Mouse (Mus musculus) gastrocnemius, adult 8-10 months (tissue): ENCODE results near the gene Olfr1134. TPM values are rescaled to one million over a fixed set of nuclear protein-coding genes. Genes with fewer than 3 reads are reported as not detected.
"Not testable (repeated sequence)": the region's sequence is repeated elsewhere in the genome, so short reads cannot be mapped to it uniquely, and the experiment has no call there.

ENCODE experiments used
- DNase-seq, 2 experiments: peaks; one replicate each; pipeline ENCODE4 v3.0.0; 2022; ENCODE audit warnings: low spot score in 2 of 2
- total RNA-seq, 4 experiments: library from RNA; stranded (reverse); gene quantifications; 2 replicates each; pipeline ENCODE4 v1.2.4; 2022

Olfr1134 gene
- not detected for total RNA-seq

DNA sequence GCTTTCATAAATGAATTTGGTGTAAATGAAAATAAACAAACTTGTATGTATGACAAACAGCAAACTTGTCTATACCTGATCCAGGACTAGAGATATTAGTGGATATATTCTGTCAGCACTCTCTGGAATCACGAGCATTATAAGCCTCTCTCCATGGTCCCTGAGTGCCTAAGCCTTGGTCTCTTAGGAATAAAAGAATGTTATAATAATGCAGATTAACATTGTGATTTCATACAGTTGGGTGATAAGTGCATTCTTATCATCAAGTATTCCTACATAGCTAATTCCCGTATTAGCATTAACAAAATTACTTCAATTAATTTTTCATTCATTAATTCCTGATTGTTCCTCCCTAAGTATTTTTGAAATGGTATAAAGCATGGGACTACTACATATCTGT lies at the start of gene Olfr1134:
Gene Olfr1134, minus strand, starts transcription at position 101 of the 400 bp plus-strand sequence.
- no peak for DNase-seq

DNA sequence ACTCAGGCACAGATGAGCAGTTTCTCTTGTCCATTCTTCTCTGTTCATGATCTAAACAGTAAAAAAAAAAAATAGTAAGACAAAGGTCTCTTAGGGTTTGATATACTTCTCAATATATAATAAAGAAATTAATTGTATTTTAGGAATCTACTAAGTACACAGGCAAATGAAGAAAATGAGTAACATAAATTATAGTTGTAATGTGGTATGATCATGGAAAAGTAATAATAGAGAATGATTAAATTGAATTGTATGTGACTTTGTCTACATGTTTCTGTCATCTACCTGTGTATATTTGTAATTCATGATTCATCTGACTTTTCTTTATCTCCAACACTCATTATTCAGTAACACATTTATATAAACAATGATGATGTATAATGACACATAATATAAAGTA lies 35.6 kb upstream of the Olfr1134 start, which contains the start of gene Olfr1136:
Gene Olfr1136, minus strand, starts transcription at position 101 of the 400 bp plus-strand sequence.
- DNase-seq, result no peak

DNA sequence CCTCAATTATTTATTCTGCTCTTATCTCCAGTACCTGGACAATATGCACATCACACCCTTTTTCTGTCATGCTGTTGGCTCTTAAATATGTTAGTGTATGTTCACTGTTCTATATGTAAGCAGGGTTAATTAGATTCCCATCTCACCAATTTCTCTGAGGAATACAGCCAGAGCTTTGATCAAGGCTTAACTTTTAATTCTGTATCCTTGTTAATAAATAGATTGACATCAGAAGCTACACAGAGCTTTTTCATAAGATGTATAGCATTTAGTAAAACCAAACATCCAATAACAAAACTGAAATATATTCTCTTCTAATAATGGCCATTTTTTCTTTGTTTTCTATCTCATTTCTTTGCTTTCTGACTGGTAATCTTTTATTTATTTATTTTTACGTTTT lies 15.3 kb upstream of the Olfr1134 start, which contains the start of gene Olfr1135:
Gene Olfr1135, minus strand, starts transcription at position 101 of the 400 bp plus-strand sequence.
- no peak for DNase-seq

DNA sequence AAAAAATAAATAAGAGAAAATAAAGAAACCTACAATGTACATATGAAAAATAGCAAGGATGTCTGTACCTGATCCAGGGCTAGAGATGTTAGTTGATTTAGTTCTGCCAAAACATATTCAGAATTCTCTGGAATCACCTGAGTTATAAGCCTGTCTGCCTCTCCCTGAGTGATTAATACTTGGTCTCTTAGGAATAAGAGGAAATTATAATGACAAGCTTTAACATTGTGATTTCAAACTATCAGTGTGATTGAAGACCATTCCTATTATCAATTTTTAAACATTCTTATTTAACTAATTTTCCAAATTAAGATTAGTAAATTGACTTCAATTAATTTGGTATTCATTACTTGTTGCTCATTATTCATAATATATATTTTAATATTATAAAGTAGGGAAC lies 11.0 kb downstream of the Olfr1134 start, which contains the start of gene Olfr1133:
Gene Olfr1133, minus strand, starts transcription at position 101 of the 400 bp plus-strand sequence.
- no peak for DNase-seq

DNA sequence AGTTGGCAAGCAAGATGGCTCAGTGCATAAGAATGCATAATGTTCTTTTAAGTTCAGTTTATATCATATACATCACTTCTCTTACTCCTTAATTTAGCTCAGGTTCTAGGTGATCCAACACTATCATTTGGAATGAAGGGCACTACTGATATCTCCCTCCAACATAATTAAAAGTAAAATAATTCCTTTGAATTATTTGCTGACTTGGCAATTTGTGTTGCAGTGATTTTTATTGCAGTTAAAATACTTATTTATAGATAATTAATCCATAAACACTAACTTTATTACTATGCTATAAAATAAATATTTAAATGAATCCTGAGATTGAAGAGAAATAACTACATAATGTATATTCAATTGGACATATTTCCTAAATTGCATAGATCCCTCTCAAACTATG lies 15.8 kb downstream of the Olfr1134 start:
- DNase-seq, result no peak

DNA sequence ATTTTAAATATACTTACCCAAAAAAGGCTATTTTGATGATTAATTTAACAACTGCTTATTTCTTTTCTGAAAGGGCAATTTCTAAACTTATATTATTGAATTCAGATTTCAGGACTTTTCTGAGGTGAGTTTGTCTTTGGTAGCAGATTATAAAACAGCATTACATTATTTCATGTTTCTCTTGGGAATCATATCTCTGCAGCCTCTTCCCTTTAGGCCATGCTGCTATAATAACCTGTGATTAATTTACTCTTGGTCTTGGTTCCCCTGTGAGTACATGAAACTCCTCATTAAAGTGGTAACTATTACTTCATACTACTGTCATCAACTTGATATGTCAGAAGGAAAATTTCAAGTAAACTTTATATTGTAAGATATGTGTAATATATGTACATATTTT lies 20.8 kb downstream of the Olfr1134 start, which contains the start of gene Olfr1132:
Gene Olfr1132, minus strand, starts transcription at position 101 of the 400 bp plus-strand sequence.
- DNase-seq, result no peak

DNA sequence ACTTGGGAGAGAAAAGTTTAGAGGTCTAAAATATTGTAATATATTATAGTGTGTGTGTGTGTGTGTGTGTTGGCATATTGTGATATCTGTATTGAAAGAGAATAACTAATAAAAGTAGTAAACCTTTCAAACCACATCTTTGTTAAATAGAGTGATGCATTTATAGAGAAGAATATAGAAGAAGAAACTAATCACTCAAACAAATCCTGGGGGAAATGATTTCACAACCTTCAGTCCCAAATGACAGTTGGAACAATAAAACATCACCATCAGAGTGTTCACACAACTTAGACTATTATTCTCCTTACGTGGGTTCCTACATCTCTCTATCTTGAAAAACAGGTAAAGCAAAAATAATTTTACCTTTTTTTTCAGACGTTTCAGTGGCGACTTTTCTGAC lies 31.5 kb downstream of the Olfr1134 start, which contains the start of gene Olfr1131:
Gene Olfr1131, plus strand, starts transcription at position 301 of the 400 bp plus-strand sequence.
- DNase-seq, result no peak

DNA sequence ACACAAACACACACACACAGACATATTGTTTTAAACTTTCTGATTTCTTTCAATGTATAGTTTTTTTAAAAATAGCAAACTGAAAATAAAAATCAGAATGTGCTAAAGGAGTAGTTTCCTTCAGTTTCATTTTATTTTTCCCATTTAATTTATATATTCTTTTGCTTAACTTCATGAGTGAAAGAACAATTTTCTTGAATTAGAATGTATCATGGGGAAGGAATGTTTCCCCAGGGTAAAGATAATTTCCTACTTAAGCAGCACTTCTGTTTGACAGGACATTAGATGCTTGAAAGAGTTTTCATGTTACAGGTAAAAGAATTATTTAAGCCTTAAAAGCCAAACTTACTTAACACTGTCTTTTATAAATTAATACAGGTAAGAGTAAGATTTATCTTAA lies 52.3 kb downstream of the Olfr1134 start, which contains the start of gene Olfr1130:
Gene Olfr1130, plus strand, starts transcription at position 301 of the 400 bp plus-strand sequence.
- not testable (repeated sequence) for DNase-seq

Other genes with a start within 250 kb of the Olfr1134 start
- gene Olfr1123, start 241.8 kb downstream of the Olfr1134 start, total RNA-seq, result not detected
- not detected for gene Olfr1124, start 228.2 kb downstream of the Olfr1134 start, total RNA-seq
- gene Olfr1126, start 204.5 kb downstream of the Olfr1134 start, total RNA-seq, result not detected
- not detected for gene Pramel7, start 161.4 kb downstream of the Olfr1134 start, total RNA-seq
- gene Pramel6, start 151.9 kb downstream of the Olfr1134 start, total RNA-seq, result not detected
- gene Olfr153, start 126.7 kb downstream of the Olfr1134 start, total RNA-seq, result not detected
- gene Olfr1128, start 112.9 kb downstream of the Olfr1134 start, total RNA-seq, result not detected
- gene Olfr1129, start 84.6 kb downstream of the Olfr1134 start, total RNA-seq, result not detected
- not detected for gene Olfr1130, start 52.2 kb downstream of the Olfr1134 start, total RNA-seq
- not detected for gene Olfr1131, start 31.4 kb downstream of the Olfr1134 start, total RNA-seq
- not detected for gene Olfr1132, start 20.9 kb downstream of the Olfr1134 start, total RNA-seq
- not detected for gene Olfr1133, start 11.1 kb downstream of the Olfr1134 start, total RNA-seq
- not detected for gene Olfr1135, start 15.2 kb upstream of the Olfr1134 start, total RNA-seq
- gene Olfr1136, start 35.5 kb upstream of the Olfr1134 start, total RNA-seq, result not detected
- gene Olfr1137, start 54.7 kb upstream of the Olfr1134 start, total RNA-seq, result not detected
- gene Olfr1138, start 81.5 kb upstream of the Olfr1134 start, total RNA-seq, result not detected
- not detected for gene Olfr1140, start 85.3 kb upstream of the Olfr1134 start, total RNA-seq
- gene Olfr1141, start 95.5 kb upstream of the Olfr1134 start, total RNA-seq, result not detected
- not detected for gene Olfr152, start 121.0 kb upstream of the Olfr1134 start, total RNA-seq
- not detected for gene Olfr1143, start 142.1 kb upstream of the Olfr1134 start, total RNA-seq
- not detected for gene Olfr1145, start 151.4 kb upstream of the Olfr1134 start, total RNA-seq
- not detected for gene Olfr1148, start 172.1 kb upstream of the Olfr1134 start, total RNA-seq
- not detected for gene Olfr1150-ps1, start 185.5 kb upstream of the Olfr1134 start, total RNA-seq
- gene Olfr1151, start 197.4 kb upstream of the Olfr1134 start, total RNA-seq, result not detected
- not detected for gene Olfr1152, start 208.0 kb upstream of the Olfr1134 start, total RNA-seq
- gene Olfr1153, start 236.5 kb upstream of the Olfr1134 start, total RNA-seq, result not detected
- gene Olfr1154, start 246.7 kb upstream of the Olfr1134 start, total RNA-seq, result not detected